Mouse (Mus musculus): ENCODE measurements around the gene Mup1. TPM values are rescaled to one million over a fixed set of nuclear protein-coding genes. Genes with fewer than 3 reads are reported as not detected.

Gene Mup1
- total RNA-seq (2023) = not detected

GRCm38 (mm10) chr4:60501860-60502259 lies at the start of gene Mup1:
TSS of gene Mup1 (minus strand) at chr4:60501960.

Other genes starting within 250 kb of the Mup1 start
- gene Mup9, start 80.0 kb downstream of the Mup1 start, total RNA-seq (2023) = not detected
- not detected for gene Mup10, start 80.2 kb upstream of the Mup1 start, total RNA-seq (2023)
- not detected for gene Mup11, start 160.5 kb upstream of the Mup1 start, total RNA-seq (2023)
- not detected for gene Mup12, start 239.4 kb upstream of the Mup1 start, total RNA-seq (2023)